Mouse (Mus musculus) heart, postnatal 14 days (tissue): ENCODE measurements around the gene Acadvl. TPM values are rescaled to one million over a fixed set of nuclear protein-coding genes. Genes with fewer than 3 reads are reported as not detected.

Experiments
- DNase-seq, 2 experiments: peaks; one replicate each; pipeline ENCODE4 v3.0.0; 2021 to 2022
- intact Hi-C: fragments of 180-260 bp; cut with DNase I; formaldehyde crosslinking; loops from one replicate; pipeline ENCODE4 v1.15.1; 2025
- long read RNA-seq, 2 experiments: library from polyadenylated mRNA; stranded (forward); transcript quantifications; one replicate each; pipeline ENCODE4 v2.0.0; 2021
- total RNA-seq, 2 experiments: library from RNA; stranded (reverse); gene quantifications; 2 replicates each; pipeline ENCODE4 v1.2.3; 2021

Acadvl gene
- 1,000 to 10,000 TPM; 1,350 to 1,353 TPM for total RNA-seq
- long read RNA-seq, experiment 1, transcript Acadvl-201 (19 exons, 2,020 nt): minor isoform, 55 of 3,506 reads
- long read RNA-seq, experiment 1, transcript Acadvl-202 (20 exons, 2,168 nt): major isoform, 3,184 of 3,506 reads
- long read RNA-seq, experiment 1, partial matches to known transcripts: 147 of 3,506 reads
- long read RNA-seq, experiment 1, other reads (novel, unspliced or antisense): 119 of 3,506 reads
- long read RNA-seq, experiment 2, transcript Acadvl-201 (19 exons, 2,020 nt): minor isoform, 68 of 3,002 reads
- long read RNA-seq, experiment 2, transcript Acadvl-202 (20 exons, 2,168 nt): major isoform, 2,732 of 3,002 reads
- long read RNA-seq, experiment 2, partial matches to known transcripts: 101 of 3,002 reads
- long read RNA-seq, experiment 2, other reads (novel, unspliced or antisense): 100 of 3,002 reads

DNA sequence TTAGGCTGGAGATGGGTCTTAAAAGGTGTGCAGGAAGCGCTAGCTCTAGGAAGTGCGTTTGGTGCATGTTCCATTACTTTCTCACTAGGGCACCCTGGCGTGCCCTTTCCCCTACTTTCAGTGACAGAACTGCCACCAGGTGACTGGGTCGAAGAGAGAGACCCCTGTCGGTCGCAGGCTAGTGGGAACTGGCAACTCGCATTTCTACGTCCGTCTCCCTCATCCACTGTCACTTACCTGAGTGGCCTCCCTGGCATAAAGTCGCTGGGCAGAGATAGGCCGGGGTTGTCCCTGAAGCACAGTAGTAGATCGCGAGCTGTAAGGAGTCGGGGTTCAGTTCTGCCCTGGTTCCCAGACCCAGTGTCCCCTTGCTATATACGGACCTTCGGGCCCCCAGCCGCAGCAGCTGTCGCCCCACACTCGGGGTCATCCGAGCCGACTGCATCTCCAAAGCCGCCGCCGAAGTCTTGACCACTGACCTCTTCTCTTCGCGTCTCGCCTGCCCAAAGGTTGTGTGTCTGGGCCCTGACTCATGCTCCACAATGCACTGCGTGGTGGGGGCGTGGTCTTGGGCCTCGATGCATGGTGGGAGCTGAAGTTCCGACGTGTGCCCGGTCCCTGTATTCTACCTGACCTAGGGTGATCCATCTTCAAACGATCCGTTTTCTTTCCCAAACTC lies at the start of gene Acadvl:
TSS of gene Acadvl (minus strand) at position 532 of the 679 bp plus-strand sequence.
- intact Hi-C loops: no loop called here
- DNase-seq: peak; percentile 86 to 88

DNA sequence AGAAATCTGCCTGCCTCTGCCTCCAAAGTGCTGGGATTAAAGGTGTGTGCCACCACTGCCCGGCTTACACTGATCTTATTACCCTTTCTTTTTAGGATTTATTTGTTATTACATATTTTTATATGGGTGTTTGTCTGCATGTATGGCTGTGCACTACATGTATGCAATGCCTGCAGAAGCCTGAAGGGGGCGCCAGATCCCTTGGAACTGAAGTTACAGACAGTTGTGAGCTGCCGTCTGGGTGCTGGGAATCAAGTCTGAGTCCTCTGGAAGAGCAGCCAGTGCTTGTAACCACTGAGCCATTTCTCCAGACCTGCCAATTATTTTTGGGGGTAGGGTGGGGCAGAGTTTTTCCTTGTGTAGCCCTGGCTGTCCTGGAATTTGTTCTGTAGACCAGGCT lies 47.8 kb upstream of the Acadvl start:
- DNase-seq: no peak
- intact Hi-C loops: no loop called here

DNA sequence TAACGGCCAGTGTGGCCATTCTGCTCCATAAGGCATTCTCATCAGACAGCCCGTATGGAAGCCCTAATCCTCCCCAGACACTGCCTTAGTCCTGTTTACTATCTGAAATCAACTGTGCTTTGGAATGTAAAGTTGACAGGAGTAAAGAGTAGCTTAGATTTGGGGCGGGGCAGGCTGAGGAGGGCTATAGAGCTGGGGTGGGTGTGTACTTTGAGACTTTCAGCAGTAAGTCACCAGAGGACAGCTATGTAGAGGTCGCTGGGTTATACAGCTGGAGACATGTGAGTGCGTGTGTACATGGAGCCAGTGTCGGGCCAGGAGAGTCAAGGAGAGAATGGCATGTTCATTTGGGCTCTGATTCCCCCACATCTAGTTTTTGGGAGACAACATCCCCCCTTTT lies 44.7 kb upstream of the Acadvl start:
- intact Hi-C loops: loop anchor here (10.0 kb wide), 1 partner anchor 255 kb away; no protein-coding TSS in a partner anchor
- no peak for DNase-seq

DNA sequence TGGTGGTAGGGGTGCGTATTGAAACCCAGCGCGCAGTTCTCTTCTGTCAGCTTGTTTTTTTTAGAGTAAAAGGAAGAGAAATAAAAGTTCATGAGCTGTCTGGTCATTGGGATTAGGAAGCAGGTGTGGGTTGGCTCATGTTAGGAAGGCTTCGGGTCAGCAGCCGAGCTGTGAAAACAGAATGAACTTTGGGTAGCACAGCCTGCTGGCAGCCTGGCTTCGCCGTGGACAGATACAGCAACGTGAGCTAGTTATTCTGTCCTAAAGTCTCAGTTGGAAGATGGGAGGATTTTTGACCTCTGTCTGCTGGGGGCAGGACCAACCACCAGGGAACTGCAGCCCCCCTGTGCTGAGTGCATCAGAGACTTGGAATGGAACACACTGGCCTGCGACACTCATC lies 42.6 kb upstream of the Acadvl start:
- intact Hi-C loops: loop anchor here (10.0 kb wide), 1 partner anchor 257 kb away; no protein-coding TSS in a partner anchor
- DNase-seq: no peak

DNA sequence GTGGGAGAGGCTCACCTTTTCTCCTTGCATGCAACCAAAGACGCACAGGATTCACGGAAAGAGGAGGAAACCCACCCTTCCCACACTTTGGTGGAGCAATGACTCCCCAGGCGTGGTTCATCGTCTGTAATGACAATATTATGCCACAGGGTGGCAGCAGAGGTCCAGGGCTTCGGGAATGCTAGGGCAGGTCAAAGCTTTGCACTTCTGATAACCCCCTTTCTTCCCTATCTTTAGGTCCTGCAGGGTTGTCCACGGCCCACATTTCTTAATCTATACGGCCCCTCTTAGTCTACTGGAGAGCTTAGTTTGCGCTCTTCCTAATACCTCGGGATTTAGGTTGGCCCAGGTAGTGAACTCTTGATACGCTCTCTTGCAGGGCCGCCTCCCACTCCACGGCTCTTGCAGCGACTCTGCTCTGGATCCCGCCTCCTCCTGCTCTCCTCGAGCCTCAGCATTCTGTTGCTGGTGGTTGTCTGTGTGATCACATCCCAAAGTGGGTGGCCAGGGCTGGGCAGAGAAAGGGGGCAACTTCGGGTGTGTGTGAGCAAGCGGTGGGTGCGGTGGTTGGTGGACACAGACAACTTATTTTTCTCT lies 40.5 kb upstream of the Acadvl start:
- intact Hi-C loops: loop anchor here (2.0 to 10.0 kb wide), 2 partner anchors 145 to 259 kb away; no protein-coding TSS in a partner anchor

DNA sequence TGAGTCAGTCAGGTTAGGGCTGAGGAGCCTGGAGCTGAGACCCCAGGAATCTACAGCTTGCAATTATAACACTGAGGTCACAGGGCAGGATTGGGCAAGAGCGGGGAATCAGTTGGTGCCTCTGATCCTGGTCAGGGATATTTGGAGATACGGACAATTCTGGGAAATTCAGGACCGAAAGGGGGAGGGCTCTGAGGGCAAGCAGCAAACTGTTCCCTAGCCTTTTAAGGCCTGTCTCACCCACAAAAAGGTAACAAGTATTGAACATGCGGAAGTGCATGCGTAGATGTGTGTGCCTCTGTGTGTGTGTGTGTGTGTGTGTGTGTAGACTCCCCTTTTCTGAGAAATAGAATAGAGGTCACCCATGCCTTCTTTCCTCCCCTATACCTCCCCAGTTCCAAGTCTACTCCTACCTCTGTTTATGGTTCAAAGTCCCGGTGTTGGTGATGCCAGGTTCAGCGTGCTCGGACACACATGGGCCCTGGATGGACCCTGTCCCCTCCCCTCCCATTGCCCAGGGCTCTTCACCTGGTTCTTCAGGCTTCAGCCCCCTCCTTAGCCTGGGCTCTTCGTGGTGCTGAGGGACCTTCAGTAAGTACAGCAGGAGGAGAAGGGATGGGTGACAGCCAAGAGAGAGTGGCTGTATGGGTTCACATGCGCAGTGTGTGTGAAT lies 38.8 kb upstream of the Acadvl start, which contains the start of gene Asgr1:
TSS of gene Asgr1 (plus strand) at position 188 of the 673 bp plus-strand sequence.
- no peak for DNase-seq
- intact Hi-C loops: loop anchor here (2.0 to 10.0 kb wide), 3 partner anchors 51 to 261 kb away; no protein-coding TSS in a partner anchor

More for the DNA sequence above, 40.5 kb upstream of the Acadvl start:
- peak; percentile 78 to 89 for DNase-seq

DNA sequence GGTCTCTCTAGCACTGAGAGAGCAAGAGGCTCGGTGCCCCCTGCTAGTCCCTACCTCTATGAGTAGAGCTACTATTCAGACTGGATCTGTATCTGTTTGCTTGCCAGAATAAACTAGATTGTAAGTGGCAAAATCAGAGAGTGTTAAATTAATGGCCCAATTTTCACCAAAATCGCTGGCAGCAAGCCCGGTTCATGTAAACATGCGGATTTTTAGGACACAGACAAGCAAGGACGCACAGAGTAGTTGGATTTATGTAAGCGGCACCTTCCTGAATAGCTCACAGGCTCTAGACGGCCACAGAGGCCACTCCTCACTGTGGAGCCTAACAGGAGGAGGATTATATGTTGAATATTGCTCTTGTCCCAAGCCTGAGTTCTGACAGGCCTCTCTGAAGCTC lies 37.9 kb upstream of the Acadvl start:
- no peak for DNase-seq
- intact Hi-C loops: loop anchor here (2.0 to 10.0 kb wide), 2 partner anchors 50 to 262 kb away; no protein-coding TSS in a partner anchor

DNA sequence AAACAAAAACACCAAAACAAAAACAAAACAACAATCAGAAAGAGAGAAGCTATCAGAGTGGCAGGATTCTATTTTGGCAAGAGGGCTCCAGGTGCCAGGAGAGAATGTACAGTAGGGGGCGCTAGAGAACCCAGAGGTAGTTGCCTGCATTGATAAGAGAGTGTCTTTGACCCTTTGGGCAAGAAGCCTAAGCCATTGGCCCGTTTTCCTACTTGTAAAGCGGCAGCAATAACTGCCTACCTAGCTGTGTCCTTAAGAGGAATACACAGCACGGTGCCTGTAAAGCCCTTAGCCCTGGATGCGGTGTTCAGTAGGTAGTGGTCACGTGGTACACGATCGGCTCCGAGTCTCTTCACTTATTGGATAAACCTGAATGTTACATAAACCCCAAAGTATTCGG lies 34.6 kb upstream of the Acadvl start:
- no peak for DNase-seq
- intact Hi-C loops: loop anchor here (10.0 kb wide), 1 partner anchor 265 kb away; no protein-coding TSS in a partner anchor

DNA sequence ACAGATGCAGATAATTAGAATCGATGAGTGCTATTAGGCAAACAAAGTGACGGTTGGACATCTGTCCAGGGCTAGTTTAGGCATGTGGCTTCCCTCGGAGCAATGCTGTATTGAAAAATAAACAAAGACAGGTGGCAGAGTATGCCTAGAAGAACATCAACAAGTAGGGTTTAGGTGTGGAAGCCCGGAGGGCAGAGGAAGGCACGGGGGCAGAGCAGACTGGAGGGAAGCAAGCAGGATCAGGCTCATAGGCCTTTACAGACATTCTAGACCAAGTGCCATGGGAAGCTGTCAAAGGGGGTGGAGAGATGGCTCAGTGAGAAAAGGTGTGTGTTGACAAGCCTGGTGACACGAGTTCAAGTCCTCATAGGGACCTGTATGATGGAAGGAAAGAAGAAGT lies 34.2 kb upstream of the Acadvl start:
- no peak for DNase-seq

DNA sequence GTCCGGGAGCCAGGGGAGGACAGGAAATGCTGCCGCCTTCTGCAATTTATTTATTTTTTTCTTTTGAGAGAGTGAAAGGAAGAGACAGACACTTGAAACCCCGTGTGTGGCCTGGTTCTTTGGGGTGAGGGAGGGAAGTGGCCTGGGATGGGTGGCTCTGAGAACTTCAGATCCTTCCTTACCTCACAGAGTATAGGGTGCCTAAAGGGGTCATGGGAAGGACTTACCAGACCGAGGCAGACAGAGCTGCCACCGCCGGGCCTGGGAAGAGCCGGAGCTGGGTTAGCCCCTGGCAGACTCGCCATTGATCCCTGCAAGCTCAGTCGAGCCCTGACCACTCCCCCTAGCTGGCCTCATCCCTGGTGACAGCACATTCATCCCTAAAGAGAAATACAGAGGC lies 30.2 kb upstream of the Acadvl start:
- DNase-seq: no peak
- intact Hi-C loops: no loop called here

More for the DNA sequence above, 34.2 kb upstream of the Acadvl start:
- intact Hi-C loops: no loop called here

DNA sequence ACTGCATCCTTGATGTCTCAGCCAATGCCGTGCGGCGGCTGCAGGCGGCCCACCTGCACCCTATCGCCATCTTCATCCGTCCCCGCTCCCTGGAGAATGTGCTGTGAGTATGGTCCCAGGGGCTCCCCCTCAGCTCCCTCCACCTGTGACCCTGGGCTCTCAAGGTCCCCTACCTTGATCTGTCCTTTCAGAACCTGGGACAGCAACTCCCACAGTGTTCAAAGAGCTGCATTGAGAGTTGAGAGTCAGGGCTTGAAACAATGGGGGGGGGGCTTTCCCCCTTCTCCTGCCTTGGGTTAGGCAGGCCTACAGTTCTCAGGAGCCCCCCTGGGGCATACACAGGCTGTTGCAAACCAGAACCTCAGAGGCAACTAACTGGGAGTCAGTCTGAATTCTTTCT lies 28.5 kb upstream of the Acadvl start:
- no peak for DNase-seq
- intact Hi-C loops: no loop called here

DNA sequence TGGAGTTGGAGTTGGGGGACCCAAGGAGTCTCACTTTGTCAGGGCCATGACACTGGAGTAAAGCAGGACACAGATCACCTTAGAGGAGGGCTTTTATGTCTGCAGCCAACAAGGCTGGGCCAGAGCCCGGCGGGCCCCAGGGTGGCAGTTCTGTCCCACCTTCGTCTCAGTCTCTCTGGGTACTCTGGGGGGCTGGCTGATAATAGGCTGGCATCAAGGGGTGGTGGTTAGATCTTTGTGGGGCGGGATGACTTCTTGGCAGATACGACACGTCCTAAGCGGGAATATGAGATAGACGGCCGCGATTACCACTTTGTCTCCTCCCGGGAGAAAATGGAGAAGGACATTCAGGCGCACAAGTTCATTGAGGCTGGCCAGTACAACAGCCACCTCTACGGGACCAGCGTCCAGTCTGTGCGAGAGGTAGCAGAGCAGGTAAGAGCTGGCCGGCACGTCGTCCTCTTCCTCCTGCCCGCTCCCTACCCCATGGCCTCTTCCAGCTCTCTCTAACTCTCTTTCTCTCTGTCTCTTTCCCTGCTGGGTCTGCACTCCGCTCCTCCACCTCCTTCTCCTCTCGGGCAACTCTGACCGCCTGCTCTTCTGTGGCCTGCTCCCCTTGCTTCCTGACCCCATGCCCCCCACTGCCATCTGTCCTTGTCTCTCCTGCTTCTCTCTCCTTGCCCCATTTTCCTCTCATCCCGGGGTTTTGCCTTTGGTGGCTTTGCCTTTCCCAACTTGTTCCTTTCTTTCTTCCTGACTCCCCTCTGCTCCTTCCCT lies 27.3 kb upstream of the Acadvl start:
- DNase-seq: no peak
- intact Hi-C loops: no loop called here

DNA sequence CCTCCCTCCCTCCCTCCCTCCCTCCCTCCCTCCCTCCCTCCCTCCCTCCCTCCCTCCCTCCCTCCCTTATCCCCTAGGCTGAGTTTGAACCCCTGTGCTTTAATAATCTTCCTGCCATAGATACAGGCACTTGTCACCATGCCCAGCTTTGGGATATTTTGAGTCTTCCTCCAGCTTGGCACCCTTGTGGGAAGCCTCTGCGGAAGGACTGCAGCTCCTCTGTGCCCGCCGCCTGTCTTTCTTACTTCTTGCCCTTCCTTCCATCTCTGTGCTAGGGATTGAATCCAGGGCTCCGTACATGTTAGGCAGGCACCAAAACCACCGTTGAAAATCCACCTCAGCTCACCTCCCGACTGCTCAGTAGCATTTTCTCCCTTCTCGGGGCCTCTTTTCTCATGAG lies 25.0 kb upstream of the Acadvl start:
- DNase-seq: no peak
- intact Hi-C loops: no loop called here

DNA sequence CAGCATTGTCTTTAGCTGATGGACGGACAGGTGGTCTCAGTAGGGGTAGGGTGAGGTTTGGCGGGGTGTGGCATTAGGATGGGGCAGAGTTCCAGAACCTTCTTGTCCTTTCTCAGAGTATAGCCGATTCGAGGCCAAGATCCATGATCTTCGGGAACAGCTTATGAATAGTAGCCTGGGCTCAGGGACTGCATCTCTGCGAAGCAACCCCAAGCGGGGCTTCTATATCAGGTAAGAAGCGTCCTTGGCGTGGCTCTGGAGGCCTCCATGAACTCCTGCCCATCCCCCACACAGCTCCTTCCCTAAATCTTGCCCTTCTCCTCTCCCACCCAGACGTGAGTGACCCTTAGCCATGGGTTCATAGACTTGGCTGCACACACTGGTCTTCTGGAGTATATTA lies 24.4 kb upstream of the Acadvl start:
- intact Hi-C loops: no loop called here
- no peak for DNase-seq

DNA sequence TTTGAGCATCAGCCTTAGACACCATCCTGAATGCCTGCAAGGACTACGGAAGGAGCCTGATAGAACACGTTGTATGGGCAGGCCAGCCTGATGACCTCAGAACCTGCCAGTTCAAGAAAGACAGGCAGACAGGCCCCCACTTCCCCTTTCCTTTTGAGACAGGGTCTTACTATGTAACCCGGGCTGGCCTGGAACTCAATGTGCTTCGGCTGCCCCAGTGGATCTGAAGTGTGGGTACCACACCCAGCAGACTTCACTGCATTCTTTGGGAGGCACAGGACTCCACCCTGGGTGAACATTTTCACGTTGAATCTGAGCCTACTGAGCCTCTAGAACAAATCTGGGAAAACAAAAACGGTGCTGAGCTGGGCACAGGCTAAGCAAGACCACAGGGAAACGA lies 23.0 kb upstream of the Acadvl start:
- DNase-seq: no peak
- intact Hi-C loops: no loop called here

DNA sequence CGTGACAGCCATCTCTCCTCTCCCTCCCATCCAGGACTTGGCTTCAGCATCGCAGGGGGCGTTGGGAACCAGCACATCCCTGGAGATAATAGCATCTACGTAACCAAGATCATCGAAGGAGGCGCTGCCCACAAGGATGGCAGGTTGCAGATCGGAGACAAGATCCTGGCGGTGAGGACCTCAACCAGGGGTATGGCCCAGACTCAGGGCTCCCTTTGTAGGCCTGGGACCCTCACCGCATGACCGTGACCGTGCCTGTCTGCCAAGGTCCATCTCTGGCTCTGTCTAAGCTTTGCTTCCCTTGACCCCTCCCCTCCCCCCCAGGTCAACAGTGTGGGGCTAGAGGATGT lies 16.1 kb upstream of the Acadvl start:
- DNase-seq: no peak
- intact Hi-C loops: no loop called here

DNA sequence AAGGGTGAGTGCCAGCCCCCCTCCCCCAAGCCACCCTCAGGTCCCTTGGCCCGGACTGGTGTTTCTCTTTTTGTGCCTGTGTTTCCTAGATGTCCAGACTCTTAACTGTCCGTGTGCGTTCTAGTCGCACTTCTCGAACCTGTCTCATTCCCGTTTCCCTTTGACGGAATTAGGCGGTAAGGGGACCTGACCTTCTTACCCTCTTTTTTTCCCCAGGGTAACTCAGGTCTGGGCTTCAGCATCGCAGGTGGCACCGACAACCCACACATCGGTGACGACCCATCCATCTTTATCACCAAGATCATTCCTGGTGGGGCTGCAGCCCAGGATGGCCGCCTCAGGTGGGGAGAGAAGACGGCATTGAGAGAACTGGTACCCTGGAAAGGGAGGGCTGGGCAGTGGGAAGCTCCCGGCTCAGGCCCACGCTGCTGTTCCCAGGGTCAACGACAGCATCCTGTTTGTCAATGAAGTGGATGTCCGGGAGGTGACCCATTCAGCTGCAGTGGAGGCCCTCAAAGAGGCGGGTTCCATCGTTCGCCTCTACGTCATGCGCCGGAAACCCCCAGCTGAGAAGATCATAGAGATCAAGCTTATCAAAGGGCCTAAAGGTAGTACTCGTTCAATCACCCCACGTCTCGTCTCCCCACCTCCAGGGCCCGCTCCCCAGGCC lies 15.6 kb upstream of the Acadvl start:
- DNase-seq: no peak
- intact Hi-C loops: no loop called here

DNA sequence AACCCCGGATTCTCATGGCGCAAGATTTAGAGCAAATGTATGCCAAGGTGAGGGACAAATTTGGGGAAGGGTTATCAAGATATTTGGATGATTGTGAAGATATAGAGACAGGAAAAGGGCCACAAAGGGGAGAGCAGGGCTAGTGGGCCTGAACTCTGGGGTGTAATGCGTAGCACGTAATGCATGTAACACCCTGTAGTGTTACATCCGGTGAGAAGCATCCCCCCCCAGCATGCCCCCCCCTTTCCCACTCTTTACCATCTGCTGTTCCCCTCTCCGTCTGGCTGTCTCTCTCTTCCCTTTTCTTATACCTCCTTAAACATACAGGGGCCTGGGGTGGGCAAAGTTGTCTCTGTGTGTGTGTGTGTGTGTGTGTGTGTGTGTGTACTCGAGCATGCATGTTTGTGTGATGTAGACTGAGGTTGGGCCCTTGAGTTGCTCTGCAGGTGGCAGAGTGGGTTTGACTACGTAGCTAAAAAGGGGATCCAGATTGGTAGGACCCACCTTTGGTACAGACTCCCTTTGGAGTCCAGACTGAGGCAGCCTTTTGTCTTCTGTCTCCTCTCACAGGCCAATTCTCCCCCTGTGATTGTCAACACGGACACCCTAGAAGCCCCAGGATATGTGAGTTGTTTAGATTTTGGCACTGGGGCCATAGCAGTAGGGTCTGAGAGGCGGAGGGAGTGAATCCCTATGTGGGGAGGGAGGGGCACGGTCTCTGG lies 14.8 kb upstream of the Acadvl start:
- intact Hi-C loops: no loop called here
- DNase-seq: no peak
